Mouse (Mus musculus) embryonic fibroblast, embryonic 13.5 days (primary cell): ENCODE measurements around the gene E130114P18Rik. TPM values are rescaled to one million over a fixed set of nuclear protein-coding genes. Genes with fewer than 3 reads are reported as not detected.
A peak's percentile ranks its signal among the peaks of the same experiment; 100 is the strongest.

Experiments
- H3K27ac ChIP-seq: 2 replicates; pipeline ENCODE4 v1.5.1; 2012; ENCODE audit warnings: low read length, control low read depth, inconsistent platforms; ENCODE audit not compliant: insufficient read depth
- H3K4me1 ChIP-seq: 2 replicates; pipeline ENCODE4 v1.6.1; 2011; ENCODE audit warnings: low read length; ENCODE audit not compliant: control insufficient read depth, insufficient read depth
- H3K4me3 ChIP-seq: 2 replicates; pipeline ENCODE4 v1.5.1; 2011; ENCODE audit warnings: mild to moderate bottlenecking, control low read depth, low read length; ENCODE audit not compliant: insufficient read depth
- CTCF ChIP-seq: IDR thresholded peaks from 2 replicates; pipeline ENCODE4 v1.5.1; 2011; ENCODE audit warnings: mild to moderate bottlenecking, control low read depth, low read length, moderate library complexity, borderline replicate concordance; ENCODE audit not compliant: insufficient read depth
- POLR2A ChIP-seq: IDR thresholded peaks from 2 replicates; pipeline ENCODE4 v1.6.1; 2011; ENCODE audit warnings: low read depth, mild to moderate bottlenecking, control low read depth, low read length, moderate library complexity
- polyA plus RNA-seq: library from polyadenylated mRNA; stranded (reverse); fragments of >200 nt; gene quantifications from 2 replicates; pipeline ENCODE4 v1.2.4, GENCODE M21; 2011; ENCODE audit warnings: low read depth; ENCODE audit not compliant: missing spikeins, insufficient read length

Gene E130114P18Rik
- polyA plus RNA-seq, 1 experiment = 0.77 TPM

GRCm38 (mm10) chr4:97773110-97773593, 4.7 kb downstream of the E130114P18Rik start:
- Histone ChIP-seq H3K4me1 (peaks cover 2% of the 10 kb centered on the region; the same call in 1 of the 2 replicates), H3K4me3 (peak overlapping the region; percentile 28; the same call in 1 of the 2 replicates), H3K27ac (peak overlapping the region; percentile 97)
- TF ChIP-seq CTCF (no peak), POLR2A (peak; percentile 35; the same call in 1 of the 2 replicates)

- Histone ChIP-seq H3K4me3 (peak within 1 kb of the TSS; percentile 83), H3K4me1 (peaks cover 2% of the 10 kb centered on the region; the same call in 1 of the 2 replicates), H3K27ac (peak within 1 kb of the TSS; percentile 97)
- no peak for TF ChIP-seq CTCF
- no peak for TF ChIP-seq POLR2A
These were observed 5.2 kb downstream of the E130114P18Rik start, which contains the start of gene Nfia for GRCm38 (mm10) chr4:97772641-97773040. Gene Nfia, plus strand, starts transcription at chr4:97772734.

GRCm38 (mm10) chr4:97772084-97772484, 5.8 kb downstream of the E130114P18Rik start:
- Histone ChIP-seq H3K4me3 (peak overlapping the region; percentile 83), H3K27ac (peak overlapping the region; percentile 97), H3K4me1 (peaks cover 2% of the 10 kb centered on the region; the same call in 1 of the 2 replicates)
- TF ChIP-seq POLR2A = peak; percentile 88
- TF ChIP-seq CTCF = no peak

- H3K27ac ChIP-seq = peak overlapping the region; percentile 77
- TF ChIP-seq POLR2A = no peak
- no peak for TF ChIP-seq CTCF
- H3K4me1 ChIP-seq = peaks cover 2% of the 10 kb centered on the region; the same call in 1 of the 2 replicates
- peak overlapping the region; percentile 60 for H3K4me3 ChIP-seq
These were observed 6.5 kb downstream of the E130114P18Rik start for GRCm38 (mm10) chr4:97771426-97771825.

- Histone ChIP-seq H3K4me1 (no peaks in the 10 kb centered on the region; the same call in 1 of the 2 replicates), H3K27ac (no peak overlapping the region), H3K4me3 (no peak overlapping the region)
- TF ChIP-seq POLR2A = no peak
- TF ChIP-seq CTCF = no peak
These were observed 8.0 kb downstream of the E130114P18Rik start for GRCm38 (mm10) chr4:97769861-97770260.

- no peaks in the 10 kb centered on the region for H3K4me1 ChIP-seq
- TF ChIP-seq POLR2A = no peak
- no peak for TF ChIP-seq CTCF
- no peak overlapping the region for H3K4me3 ChIP-seq
- H3K27ac ChIP-seq = no peak overlapping the region
These were observed 10.4 kb downstream of the E130114P18Rik start for GRCm38 (mm10) chr4:97767516-97767915.

GRCm38 (mm10) chr4:97767025-97767424, 10.9 kb downstream of the E130114P18Rik start:
- H3K4me1 ChIP-seq = no peaks in the 10 kb centered on the region
- H3K4me3 ChIP-seq = no peak overlapping the region
- TF ChIP-seq CTCF (no peak), POLR2A (no peak)
- no peak overlapping the region for H3K27ac ChIP-seq

GRCm38 (mm10) chr4:97766100-97766499, 11.8 kb downstream of the E130114P18Rik start:
- TF ChIP-seq POLR2A (no peak), CTCF (no peak)
- no peak overlapping the region for H3K27ac ChIP-seq
- no peak overlapping the region for H3K4me3 ChIP-seq
- no peaks in the 10 kb centered on the region for H3K4me1 ChIP-seq

- no peak overlapping the region for H3K4me3 ChIP-seq
- no peaks in the 10 kb centered on the region for H3K4me1 ChIP-seq
- H3K27ac ChIP-seq = no peak overlapping the region
- no peak for TF ChIP-seq CTCF
- TF ChIP-seq POLR2A = no peak
These were observed 12.4 kb downstream of the E130114P18Rik start for GRCm38 (mm10) chr4:97765341-97766020.

- H3K4me1 ChIP-seq = no peaks in the 10 kb centered on the region
- H3K27ac ChIP-seq = no peak overlapping the region
- TF ChIP-seq POLR2A (no peak), CTCF (no peak)
These were observed 13.3 kb downstream of the E130114P18Rik start for GRCm38 (mm10) chr4:97764616-97765015.

More at GRCm38 (mm10) chr4:97764616-97765015, 13.3 kb downstream of the E130114P18Rik start:
- H3K4me3 ChIP-seq = no peak overlapping the region
